Mouse (Mus musculus) ES-E14 (cell line): ENCODE data around the gene Tmem255a. TPM values are rescaled to one million over a fixed set of nuclear protein-coding genes. Genes with fewer than 3 reads are reported as not detected.
A peak's percentile ranks its signal among the peaks of the same experiment; 100 is the strongest.

Experiments used
- DNase-seq: peaks from one replicate; pipeline ENCODE4 v3.0.0-alpha.2; 2013; ENCODE audit warnings: low read depth, low spot score
- H3K27ac ChIP-seq: 2 replicates; pipeline ENCODE4 v1.5.1; 2012; ENCODE audit warnings: low read depth, mild to moderate bottlenecking, low read length, moderate library complexity, mixed read lengths; ENCODE audit not compliant: poor library complexity, insufficient read depth, severe bottlenecking
- H3K36me3 ChIP-seq: 2 replicates; pipeline ENCODE4 v1.6.1; 2012; ENCODE audit warnings: mild to moderate bottlenecking, low read length, moderate library complexity, mixed read lengths; ENCODE audit not compliant: control insufficient read depth, poor library complexity, insufficient read depth, severe bottlenecking
- H3K4me1 ChIP-seq, 2 experiments: fragments of 150-350 bp in 1 of 2; sonication (generic) in 1 of 2; 2 replicates each; pipeline ENCODE4 v1.6.1; 2012; ENCODE audit warnings: low read length in 2 of 2, mild to moderate bottlenecking in 1 of 2, mixed read lengths in 1 of 2; ENCODE audit not compliant: control insufficient read depth in 2 of 2, insufficient read depth in 2 of 2, poor library complexity in 1 of 2
- H3K4me3 ChIP-seq, 2 experiments: fragments of 150-350 bp in 1 of 2; sonication (generic) in 1 of 2; 2 replicates each; pipeline ENCODE4 v1.5.1; 2012; ENCODE audit warnings: low read length in 2 of 2, low read depth in 1 of 2, mild to moderate bottlenecking in 1 of 2, mixed read lengths in 1 of 2; ENCODE audit not compliant: insufficient read depth in 1 of 2, poor library complexity in 1 of 2, severe bottlenecking in 1 of 2
- H3K9ac ChIP-seq: 2 replicates; pipeline ENCODE4 v1.6.1; 2012; ENCODE audit warnings: low read depth, mild to moderate bottlenecking, low read length, mixed read lengths; ENCODE audit not compliant: poor library complexity, insufficient read depth, severe bottlenecking
- H3K9me3 ChIP-seq: fragments of 150-350 bp; sonication (generic); 2 replicates; pipeline ENCODE4 v1.6.1; 2012; ENCODE audit warnings: low read depth, mild to moderate bottlenecking, low read length; ENCODE audit not compliant: control insufficient read depth, insufficient read depth
- CHD2 ChIP-seq: IDR thresholded peaks from 2 replicates; pipeline ENCODE4 v1.6.1; 2014; ENCODE audit warnings: mild to moderate bottlenecking, low read depth, low read length, inconsistent platforms
- HCFC1 ChIP-seq: IDR thresholded peaks from 2 replicates; pipeline ENCODE4 v1.6.1; 2012; ENCODE audit warnings: low read length, inconsistent platforms, borderline replicate concordance; ENCODE audit not compliant: insufficient read depth
- MAFK ChIP-seq: IDR thresholded peaks from 2 replicates; pipeline ENCODE4 v1.6.1; 2014; ENCODE audit warnings: mild to moderate bottlenecking, low read depth, low read length, inconsistent platforms; ENCODE audit not compliant: insufficient read depth
- ZC3H11A ChIP-seq: IDR thresholded peaks from 2 replicates; pipeline ENCODE4 v1.6.1; 2012; ENCODE audit warnings: low read depth, mild to moderate bottlenecking, inconsistent platforms, low read length, borderline replicate concordance
- ZNF384 ChIP-seq: IDR thresholded peaks from 2 replicates; pipeline ENCODE4 v1.6.1; 2012; ENCODE audit warnings: low read depth, low read length, inconsistent platforms
- in situ Hi-C, 2 experiments: fragments of 600-800 bp; cut with MboI; formaldehyde crosslinking; loops; one replicate each; pipeline ENCODE4 v1.15.1; 2025; ENCODE audit warnings: low sequenced_read_pairs in 2 of 2, inconsistent platforms in 1 of 2; ENCODE audit not compliant: unreplicated experiment in 2 of 2
- total RNA-seq: library from RNA; depleted of rRNA; stranded (reverse); fragments of 300-350 nt; gene quantifications from 2 replicates; pipeline ENCODE4 v1.2.3, GENCODE M21; 2012

Tmem255a gene
- total RNA-seq, 1 experiment, result 0.22 TPM

DNA sequence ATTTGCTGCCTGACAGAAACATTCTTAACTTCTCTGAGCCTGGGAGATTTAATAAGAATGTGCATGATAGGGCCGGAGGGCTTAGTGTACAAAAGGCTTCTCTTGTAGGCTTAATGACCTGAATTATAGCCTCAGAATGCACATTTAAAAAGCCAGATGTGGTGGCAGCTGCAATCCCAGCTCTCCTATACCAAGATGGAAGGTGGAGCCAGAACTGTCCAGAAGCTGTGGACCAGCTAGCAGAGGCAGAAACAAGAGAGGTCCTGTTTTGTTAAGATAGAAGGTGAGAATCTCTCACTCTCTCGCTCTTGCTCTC lies 34.6 kb downstream of the Tmem255a start:
- no peak overlapping the region for H3K4me3 ChIP-seq
- no peak for DNase-seq
- in situ Hi-C loops, result no loop called here
- no peaks in the 10 kb centered on the region for H3K9me3 ChIP-seq
- H3K4me1 ChIP-seq, result no peaks in the 10 kb centered on the region
- no peaks in the 10 kb centered on the region for H3K36me3 ChIP-seq
- no peak overlapping the region for H3K27ac ChIP-seq
- TF ChIP-seq CHD2, result no peak
- no peak for TF ChIP-seq HCFC1
- no peak for TF ChIP-seq ZC3H11A
- no peak for TF ChIP-seq MAFK
- no peak for TF ChIP-seq ZNF384
- no peak overlapping the region for H3K9ac ChIP-seq

GRCm38 (mm10) chrX:38216986-38217675 lies 35.1 kb downstream of the Tmem255a start:
- H3K9ac ChIP-seq, result no peak overlapping the region
- no peaks in the 10 kb centered on the region for H3K4me1 ChIP-seq
- H3K9me3 ChIP-seq, result no peaks in the 10 kb centered on the region
- in situ Hi-C loops, result no loop called here
- DNase-seq, result no peak
- TF ChIP-seq ZC3H11A, result no peak
- no peak for TF ChIP-seq CHD2
- 0 out of 2 replicates have a peak, but pooled peaks have one; percentile 22 for TF ChIP-seq ZNF384
- H3K4me3 ChIP-seq, result no peak overlapping the region
- H3K36me3 ChIP-seq, result no peaks in the 10 kb centered on the region
- no peak overlapping the region for H3K27ac ChIP-seq

DNA sequence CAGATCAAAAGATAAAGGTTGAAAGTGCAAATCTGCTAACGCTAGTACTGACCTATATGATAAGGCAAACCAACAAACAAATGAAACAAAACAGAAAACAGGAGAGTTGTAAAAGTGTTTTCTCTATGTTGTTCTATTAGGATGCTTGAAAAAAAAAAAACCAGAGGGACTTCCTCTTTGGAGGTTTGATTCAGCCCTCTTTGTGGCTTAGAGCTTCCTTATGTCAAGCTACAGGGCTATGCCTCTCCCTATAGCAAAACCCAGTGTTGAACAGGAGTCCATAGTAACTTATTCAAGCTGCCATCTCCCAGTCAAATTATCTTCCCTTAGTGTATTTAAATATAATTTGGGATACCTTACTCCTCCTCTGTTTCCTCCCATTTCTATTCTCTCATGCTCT lies 44.8 kb downstream of the Tmem255a start:
- no peak overlapping the region for H3K9ac ChIP-seq
- no peaks in the 10 kb centered on the region for H3K36me3 ChIP-seq
- H3K9me3 ChIP-seq, result no peaks in the 10 kb centered on the region
- no peaks in the 10 kb centered on the region for H3K4me1 ChIP-seq
- no peak overlapping the region for H3K4me3 ChIP-seq
- H3K27ac ChIP-seq, result no peak overlapping the region
- in situ Hi-C loops, result no loop called here
- no peak for DNase-seq
- TF ChIP-seq MAFK (no peak), HCFC1 (no peak), CHD2 (no peak), ZNF384 (no peak), ZC3H11A (no peak)

DNA sequence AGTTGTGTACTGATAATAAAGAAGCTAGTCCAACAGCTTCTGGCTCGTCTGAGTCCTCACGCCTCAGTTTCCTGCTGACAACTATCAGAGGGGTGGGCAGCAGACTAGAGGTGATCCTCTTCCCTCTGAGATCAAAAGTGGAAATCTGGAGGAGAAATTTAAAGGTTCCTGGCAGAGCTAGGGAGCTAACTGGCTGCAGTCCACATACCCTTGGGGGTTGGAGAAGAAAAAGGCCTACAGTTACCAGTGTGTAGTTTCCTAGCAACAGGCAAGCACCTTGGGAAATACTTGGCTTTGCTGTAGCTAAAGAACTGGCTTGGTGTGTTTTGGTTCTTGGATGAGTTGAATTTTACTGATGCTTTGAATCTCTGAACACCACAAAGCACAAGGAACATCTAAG lies 50.4 kb downstream of the Tmem255a start:
- H3K4me1 ChIP-seq, result no peaks in the 10 kb centered on the region
- in situ Hi-C loops, result no loop called here
- H3K9ac ChIP-seq, result no peak overlapping the region
- no peaks in the 10 kb centered on the region for H3K36me3 ChIP-seq
- no peak overlapping the region for H3K27ac ChIP-seq
- no peak for TF ChIP-seq HCFC1
- no peak for TF ChIP-seq ZC3H11A
- DNase-seq, result no peak
- H3K4me3 ChIP-seq, result no peak overlapping the region
- H3K9me3 ChIP-seq, result no peaks in the 10 kb centered on the region

- no peaks in the 10 kb centered on the region; the same call in 1 of the 2 replicates for H3K36me3 ChIP-seq
- no peak overlapping the region for H3K27ac ChIP-seq
- DNase-seq, result no peak
- H3K9me3 ChIP-seq, result no peaks in the 10 kb centered on the region
- H3K4me3 ChIP-seq, result peak overlapping the region; percentile 77
- peak overlapping the region; percentile 85 for H3K9ac ChIP-seq
- H3K4me1 ChIP-seq, result peaks cover 2 to 3% of the 10 kb centered on the region in 2 experiments; a peak in 1 of 4 replicates
- no peak for TF ChIP-seq ZC3H11A
- no peak for TF ChIP-seq ZNF384
- in situ Hi-C loops, result no loop called here
Observed at GRCm38 (mm10) chrX:38190458-38190764, 61.8 kb downstream of the Tmem255a start.
